Mouse (Mus musculus) megakaryocyte, embryonic 14.5 days (primary cell): Measurements from ENCODE around the gene Tmem238.

ENCODE experiments used
- FLI1 ChIP-seq: IDR thresholded peaks from 2 replicates; pipeline ENCODE4 v1.6.1; 2012; ENCODE audit warnings: low read length, inconsistent platforms, mixed read lengths
- GATA1 ChIP-seq: IDR thresholded peaks from 3 replicates; pipeline ENCODE4 v1.6.1; 2012; ENCODE audit warnings: mixed read lengths, low read length, inconsistent platforms, borderline replicate concordance

DNA sequence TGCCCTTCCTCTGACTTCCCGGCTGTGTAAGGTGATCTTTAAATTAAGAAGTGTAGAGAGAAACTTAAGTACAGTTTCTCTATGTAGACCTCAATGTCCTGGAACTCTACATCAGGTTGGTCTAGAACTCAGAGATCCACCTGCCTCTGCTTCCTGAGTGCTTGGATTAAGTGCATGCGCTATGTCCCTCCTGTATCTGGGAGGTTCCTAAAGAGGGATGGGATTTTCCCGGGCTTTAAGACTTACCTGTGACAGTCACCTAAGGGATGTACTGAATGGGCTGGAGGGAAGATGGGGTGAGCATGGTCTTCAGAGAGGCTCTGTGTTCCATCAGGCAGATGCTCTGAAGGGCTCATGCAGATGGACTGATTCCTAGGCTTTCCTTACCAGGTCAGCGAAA lies 4.2 kb upstream of the Tmem238 start:
- TF ChIP-seq GATA1 (no peak), FLI1 (no peak)
